Mouse (Mus musculus) mesoderm, embryonic 11.5 days (tissue): ENCODE data around the gene Elobl.

ENCODE experiments used
- DNase-seq: peaks from one replicate; pipeline ENCODE4 v3.0.0-alpha.2; 2012; ENCODE audit warnings: low read depth, low spot score

Elobl gene

GRCm38 (mm10) chr11:88988956-88989355 lies 22.2 kb upstream of the Elobl start:
- DNase-seq: no peak

DNA sequence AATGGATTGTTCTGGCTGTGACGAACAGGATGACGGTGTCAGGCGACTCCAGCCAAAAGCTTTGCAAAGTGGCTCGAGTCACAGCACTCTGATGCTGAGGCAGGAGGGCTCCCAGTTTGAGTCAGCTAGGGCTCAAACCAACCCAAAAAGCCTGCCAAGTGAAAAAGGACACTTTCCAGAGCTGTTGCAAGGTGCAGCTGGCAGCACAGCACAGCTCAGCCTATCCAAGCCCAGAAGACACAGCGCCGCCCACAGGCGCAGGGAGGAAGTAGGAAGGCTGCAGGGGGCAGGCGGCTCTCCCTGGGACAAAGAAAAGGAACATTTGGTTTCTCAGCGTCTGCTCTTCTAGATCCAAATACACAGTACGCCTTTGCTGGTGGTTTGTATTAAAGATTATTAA lies 19.9 kb upstream of the Elobl start:
- DNase-seq: no peak

DNA sequence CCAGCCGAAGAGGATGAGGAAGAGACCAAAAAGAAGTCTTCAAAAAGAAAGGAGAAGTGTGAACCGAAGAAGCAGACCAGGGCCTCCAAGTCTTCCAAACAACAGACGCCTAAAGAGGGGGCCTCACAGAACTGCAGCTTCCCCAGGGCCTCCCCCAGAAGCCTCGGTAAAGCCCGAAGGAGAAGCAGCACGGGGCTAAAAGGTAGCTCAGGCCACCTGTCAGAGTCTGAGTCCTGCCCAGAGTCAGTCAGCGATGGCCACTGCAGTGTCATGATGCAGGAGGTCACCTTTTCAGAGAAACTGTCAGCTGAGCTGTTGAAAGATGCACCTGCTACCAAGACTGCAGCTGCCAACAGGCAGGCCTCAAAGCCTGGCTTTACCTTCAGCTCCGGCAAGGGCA lies 14.6 kb upstream of the Elobl start:
- no peak for DNase-seq

DNA sequence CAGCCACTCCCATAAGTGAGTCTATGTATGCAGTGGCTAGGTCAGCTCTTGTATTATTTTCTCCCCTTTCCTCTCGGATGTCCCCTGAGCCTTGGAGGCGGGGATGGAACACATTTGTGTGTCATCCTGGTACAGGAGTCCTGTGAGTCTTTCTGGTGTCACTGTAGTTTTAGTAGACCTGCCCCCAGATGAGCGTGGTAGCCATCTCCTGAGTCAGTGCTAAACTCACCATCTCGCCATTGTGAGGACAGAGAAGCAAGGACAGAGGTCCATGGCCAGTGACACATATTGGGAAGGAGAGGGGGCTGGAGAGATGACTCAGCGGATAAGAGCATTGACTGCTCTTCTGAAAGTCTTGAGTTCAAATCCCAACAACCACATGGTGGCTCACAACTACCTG lies 10.5 kb upstream of the Elobl start:
- DNase-seq: no peak

DNA sequence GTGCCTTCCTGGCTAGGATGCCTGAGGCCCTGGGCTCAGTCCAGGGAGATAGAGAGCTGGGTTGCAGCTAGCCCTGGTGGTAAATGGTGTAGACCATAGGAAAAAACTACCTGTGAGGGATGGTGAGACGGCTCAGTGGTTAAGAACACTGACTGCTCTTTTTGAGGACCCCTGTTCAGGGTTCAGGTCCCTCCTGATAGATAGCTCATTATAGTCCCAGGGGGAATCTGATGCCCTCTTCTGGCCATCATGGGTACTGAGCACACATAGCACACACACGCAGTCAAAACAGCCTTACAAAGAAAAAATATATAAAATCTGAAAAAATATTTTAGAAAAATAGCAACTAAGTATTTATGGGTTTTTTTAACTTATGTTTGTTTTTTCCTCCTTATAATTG lies 9.6 kb upstream of the Elobl start:
- DNase-seq: no peak

GRCm38 (mm10) chr11:88973776-88974701 lies 7.3 kb upstream of the Elobl start:
- DNase-seq: peak; percentile 95

DNA sequence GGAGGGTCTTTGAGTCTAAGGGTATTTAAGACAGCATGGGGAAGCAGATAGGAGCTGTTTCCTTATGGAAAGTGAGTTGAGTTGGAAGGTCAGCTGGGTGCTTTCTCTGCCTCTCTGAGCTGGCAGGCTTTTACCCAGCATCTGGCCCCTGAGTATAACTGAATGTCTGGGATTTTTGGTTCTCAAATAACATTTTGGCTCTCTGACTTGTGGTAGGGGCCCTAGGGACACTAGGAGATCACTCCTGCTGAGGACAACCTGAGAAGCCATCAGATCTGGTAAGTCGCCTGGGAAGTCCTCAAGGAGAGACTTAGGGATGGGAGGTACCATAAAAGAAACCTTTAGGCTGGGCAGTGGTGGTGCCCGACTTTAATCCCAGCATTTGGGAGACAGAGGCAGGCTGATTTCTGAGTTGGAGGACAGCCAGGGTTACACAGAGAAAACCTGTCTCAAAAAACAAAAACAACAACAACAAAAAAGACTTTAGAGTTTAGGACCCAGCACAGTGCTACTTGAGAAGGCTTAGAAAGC lies 3.5 kb upstream of the Elobl start, which contains the start of gene Coil:
Gene Coil (plus strand): TSS at position 51 of the 531 bp plus-strand sequence.
- DNase-seq: no peak

- DNase-seq: no peak
Measured at GRCm38 (mm10) chr11:88958851-88959250, 7.9 kb downstream of the Elobl start.

DNA sequence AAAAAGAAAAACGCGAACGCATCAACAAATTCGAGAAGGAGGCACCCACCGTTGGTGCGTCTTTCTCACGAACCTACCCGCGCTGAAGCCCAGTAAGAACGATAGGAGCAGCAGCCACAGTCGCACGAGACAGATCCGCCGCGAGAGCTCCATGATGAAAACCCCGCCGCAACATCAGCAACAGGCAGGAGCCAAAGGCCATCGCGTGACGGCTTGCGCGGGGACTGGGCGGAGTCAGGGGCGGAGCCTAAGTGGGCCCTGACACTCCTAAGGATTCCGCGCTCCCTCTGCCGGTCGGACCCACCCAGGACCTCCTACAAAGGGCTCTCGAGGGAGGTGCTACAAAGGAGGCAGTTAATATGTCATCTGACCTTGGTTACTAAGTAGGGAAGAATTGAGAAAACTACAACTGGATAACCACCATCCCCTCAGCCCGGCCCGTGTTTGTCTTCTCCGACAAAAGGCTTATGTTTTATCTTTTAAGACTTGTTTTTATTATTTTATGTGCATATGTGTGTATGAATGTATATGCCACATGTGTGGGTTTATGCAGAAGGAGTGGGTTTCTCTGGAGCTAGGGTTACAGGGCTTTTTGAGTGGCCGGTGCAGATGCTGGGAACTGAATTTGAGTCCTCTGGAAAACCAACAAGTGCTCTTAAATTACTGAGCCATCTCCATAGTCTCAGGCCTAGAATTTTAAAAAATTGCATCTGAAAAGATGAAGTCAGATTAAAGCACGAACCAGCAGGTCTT lies 11.3 kb downstream of the Elobl start, which contains the start of gene Scpep1:
Gene Scpep1 (minus strand): TSS at position 249 of the 753 bp plus-strand sequence.
- peak; percentile 96 for DNase-seq

DNA sequence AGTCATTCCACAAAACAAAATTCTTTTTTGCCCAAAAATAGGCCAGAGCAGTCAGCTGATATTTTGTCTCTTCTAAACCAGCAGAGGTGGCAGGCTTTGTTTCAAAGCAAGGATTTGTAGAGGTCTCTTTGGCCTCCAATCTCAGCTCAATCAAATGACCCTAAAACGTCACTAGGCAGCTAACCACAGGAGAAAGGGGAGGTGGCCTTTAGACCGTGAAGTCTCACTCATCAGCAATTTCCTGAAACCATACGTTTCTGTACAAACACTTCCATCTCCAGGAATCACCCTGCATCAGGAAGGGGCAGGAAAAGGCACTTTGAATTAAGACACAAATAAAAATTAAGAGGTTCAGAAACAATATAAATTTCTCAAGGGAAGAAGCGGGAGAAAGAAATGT lies 11.9 kb downstream of the Elobl start:
- DNase-seq: peak; percentile 65

DNA sequence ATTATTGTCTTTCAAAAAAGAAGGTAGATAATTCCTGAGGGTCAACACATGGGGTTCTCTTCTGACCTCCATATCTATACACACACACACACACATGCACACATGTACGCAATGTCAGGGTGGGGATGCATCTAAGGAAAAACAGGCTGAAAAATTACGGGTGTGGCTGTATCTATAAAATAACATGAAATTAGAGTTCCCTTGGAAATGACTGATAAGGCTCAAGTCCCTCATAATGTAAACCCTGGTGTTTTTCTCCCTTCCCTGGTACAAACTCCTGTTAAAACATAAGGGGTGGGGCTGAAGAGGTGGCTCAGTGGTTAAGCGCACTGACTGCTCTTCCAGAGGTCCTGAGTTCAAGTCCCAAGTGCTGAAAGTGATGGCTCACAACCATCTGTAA lies 13.1 kb downstream of the Elobl start:
- no peak for DNase-seq

DNA sequence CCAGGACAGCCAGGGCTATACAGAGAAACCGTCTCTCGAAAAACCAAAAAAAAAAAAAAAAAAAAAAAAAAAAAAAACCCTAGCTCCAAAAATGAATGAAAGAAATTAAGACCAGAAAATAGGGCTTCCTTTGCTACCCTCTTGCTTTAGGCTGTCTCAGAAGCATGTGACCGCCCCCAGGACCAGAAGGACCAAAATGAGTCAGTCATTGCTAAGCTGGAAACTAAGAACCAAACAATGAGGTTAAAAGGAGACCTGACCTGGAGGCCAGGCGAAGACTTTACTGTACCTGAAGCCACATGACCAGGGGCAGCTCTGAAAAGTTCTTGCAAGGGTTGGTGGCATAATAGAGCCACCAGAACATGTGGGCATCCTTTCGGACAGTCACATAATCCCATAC lies 14.6 kb downstream of the Elobl start:
- DNase-seq: no peak

DNA sequence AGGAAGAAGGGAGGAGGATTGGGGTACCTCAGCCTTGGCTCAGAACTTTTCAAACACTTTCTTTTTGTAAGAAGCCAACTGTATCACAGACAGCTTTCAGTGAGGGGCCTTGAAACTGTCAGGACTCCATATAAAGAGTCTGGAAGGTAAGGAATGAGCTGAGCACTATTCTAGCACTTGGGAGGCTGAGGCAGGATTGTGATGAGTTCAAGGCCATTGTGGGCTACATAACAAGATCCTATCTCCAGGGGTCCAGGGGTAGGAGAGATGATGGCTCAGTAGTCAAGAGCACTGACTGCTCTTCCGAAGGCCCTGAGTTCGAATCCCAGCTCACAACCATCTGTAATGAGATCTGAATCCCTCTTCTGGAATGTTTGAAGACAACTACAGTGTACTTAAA lies 15.2 kb downstream of the Elobl start:
- DNase-seq: no peak

- no peak for DNase-seq
Measured at GRCm38 (mm10) chr11:88950640-88951250, 16.0 kb downstream of the Elobl start.

DNA sequence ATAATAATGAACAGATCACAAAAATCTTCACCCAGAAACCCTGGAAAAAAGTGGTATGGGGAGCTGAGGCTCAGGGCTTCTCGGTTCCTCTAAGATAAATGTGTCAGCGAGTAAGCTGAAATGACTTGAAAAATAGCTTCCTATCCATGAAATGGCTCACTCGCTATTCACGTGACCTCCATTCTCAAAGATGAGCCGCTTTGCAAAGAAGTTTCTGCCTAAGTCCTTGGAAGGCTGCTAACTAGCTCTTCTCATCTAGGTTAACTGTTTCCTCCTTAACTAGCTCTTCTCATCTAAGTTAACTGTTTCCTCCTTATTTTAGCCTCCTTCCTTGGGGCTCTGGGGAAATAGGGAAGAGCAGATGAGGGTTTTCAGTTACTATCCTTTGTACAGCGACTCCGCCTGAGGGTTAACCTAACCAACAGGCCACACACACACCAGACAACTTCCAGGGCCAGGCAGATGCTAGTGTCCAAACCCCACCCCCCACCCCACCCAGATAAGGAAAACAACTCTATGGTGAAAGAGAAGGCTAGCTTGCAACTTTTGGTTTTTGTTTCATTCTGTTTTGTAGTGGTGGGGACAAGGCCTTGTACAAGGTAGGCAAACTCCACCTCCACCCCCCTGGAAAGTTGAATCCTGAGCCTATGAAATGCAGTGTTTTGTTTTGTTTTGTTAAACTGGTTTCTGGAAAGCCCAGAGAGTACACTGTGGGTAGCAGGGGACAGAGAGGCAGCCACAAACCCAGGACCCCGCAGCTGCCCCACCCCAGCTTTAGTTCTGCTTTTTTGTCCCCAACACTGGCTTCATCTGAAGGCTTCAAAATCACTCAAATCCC lies 16.7 kb downstream of the Elobl start:
- no peak for DNase-seq

- no peak for DNase-seq
Measured at GRCm38 (mm10) chr11:88948896-88949295, 17.8 kb downstream of the Elobl start.

DNA sequence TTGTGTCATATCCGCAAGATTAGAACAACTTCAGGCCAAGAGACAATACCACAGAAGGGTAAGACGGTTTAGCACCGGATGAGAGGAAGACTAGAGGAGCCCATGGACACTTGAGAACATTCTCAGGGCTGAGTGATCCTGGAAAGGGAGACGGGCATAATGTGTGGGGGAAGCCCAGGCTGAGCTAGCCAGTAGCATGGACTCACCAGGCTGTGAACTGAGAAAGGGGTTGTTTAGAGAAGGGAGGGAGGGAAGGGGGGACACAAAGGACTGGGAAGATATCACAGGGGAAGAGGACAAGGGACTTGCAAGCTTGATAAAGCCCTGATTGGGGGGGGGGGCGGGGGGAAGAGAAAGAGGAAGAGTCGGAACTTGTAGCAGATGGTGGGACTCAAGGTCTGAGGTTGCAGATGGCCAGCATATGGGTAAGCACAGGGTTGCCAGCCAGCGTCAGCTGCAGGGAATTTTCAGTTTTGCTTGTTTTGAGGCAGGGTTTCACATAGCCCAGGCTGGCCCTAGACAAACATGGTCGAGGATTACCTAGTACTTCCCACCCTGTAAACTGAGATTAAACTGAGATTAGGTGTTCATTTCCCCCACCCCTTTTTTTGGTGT lies 20.7 kb downstream of the Elobl start:
- no peak for DNase-seq

DNA sequence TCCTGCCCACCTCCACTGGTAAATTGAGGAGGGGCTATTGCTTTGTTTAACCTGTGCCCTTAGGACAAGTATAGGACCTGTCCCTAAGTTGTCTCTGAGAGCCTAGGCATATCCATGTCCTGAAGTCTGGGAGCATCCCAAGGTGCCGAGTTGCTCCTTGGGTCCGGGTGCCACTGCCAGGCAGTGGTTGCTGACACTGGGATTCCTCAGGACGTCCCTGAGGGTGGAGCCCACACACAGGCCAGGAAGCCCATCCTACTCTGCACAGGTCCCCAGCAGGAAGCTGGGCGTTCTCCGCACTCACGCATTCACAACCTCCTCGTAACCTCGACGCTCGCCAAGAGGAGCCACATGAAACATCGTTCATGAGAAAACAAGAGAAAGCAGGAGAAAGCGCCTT lies 25.2 kb downstream of the Elobl start:
- no peak for DNase-seq

DNA sequence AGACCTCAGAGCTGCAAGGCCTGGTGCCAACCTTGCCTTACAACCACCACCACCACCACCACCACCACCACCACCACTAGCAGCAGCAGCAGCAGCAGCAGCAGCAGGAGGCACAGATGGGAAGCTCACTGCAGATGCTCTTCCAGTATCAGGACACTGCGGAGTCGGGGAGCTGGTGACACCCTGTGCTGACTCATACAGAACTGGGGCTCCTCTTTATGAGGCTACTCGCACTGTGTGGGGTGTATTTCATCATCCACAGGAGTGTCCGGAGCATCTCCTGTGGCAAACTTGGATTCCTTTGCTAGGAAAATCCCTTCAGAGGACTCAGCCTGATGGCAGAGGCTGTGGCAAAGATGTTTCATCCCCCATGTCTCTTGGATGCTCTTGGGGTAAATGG lies 27.1 kb downstream of the Elobl start:
- DNase-seq: no peak

GRCm38 (mm10) chr11:88938770-88939169 lies 28.0 kb downstream of the Elobl start:
- DNase-seq: no peak

DNA sequence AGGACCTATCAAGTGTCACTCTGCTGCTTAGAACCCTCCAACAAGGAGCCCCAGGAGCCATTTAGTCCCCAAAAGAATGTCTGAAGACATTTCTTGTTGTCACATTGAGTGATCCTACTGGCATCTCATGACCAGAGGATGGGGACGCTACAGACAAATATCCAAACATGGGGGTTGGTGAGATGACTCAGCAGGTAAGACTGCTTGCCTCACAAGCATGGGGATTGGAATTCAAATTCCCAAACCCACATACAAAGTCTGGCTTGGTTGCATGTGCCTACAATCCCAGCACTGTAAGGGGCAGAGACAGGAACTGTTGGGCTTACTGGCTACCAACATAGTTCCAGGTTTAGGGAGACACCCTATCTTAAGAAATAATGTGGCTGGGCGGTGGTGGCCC lies 28.8 kb downstream of the Elobl start:
- DNase-seq: no peak
